Mouse (Mus musculus) megakaryocyte-erythroid progenitor cell, adult 5-6 weeks (primary cell): Measurements from ENCODE around the gene Speer4c. TPM values are rescaled to one million over a fixed set of nuclear protein-coding genes. Genes with fewer than 3 reads are reported as not detected.
"Not testable (repeated sequence)": the region's sequence is repeated elsewhere in the genome, so short reads cannot be mapped to it uniquely, and the experiment has no call there.

Experiments used
- ATAC-seq: replicated peaks from 2 replicates; pipeline ENCODE4 v1.8.0; 2016; ENCODE audit warnings: mild to moderate bottlenecking, inconsistent platforms; ENCODE audit not compliant: severe bottlenecking, poor library complexity, low FRiP score, low TSS enrichment
- total RNA-seq, 2 experiments: library from RNA; stranded (forward) in 1 of 2; stranded (reverse) in 1 of 2; fragments of 200-1000, 215-1000 nt in 1 of 2; fragments of >200 nt in 1 of 2; fragmentation: Nextera tagmentation in 1 of 2; gene quantifications; 2 replicates each; pipeline ENCODE4 v1.2.3; 2014 to 2017

Gene Speer4c
- total RNA-seq (2014; fragmentation: Nextera tagmentation) (not detected in 2 replicates), total RNA-seq (2017) (not detected in 2 replicates)

GRCm38 (mm10) chr5:15714171-15714570, at the start of gene Speer4c:
Speer4c (minus strand) TSS chr5:15714271.
- not testable (repeated sequence) for ATAC-seq

- ATAC-seq: no peak
These were observed 33.6 kb upstream of the Speer4c start for GRCm38 (mm10) chr5:15747478-15748255.

- no peak for ATAC-seq
These were observed 20.2 kb upstream of the Speer4c start for GRCm38 (mm10) chr5:15734097-15734867.

- ATAC-seq: not testable (repeated sequence)
These were observed 11.2 kb downstream of the Speer4c start for GRCm38 (mm10) chr5:15702891-15703290.

GRCm38 (mm10) chr5:15697719-15698118, 16.4 kb downstream of the Speer4c start:
- not testable (repeated sequence) for ATAC-seq

GRCm38 (mm10) chr5:15691849-15692248, 22.2 kb downstream of the Speer4c start:
- ATAC-seq: not testable (repeated sequence)

GRCm38 (mm10) chr5:15690822-15691221, 23.2 kb downstream of the Speer4c start:
- ATAC-seq: not testable (repeated sequence)

GRCm38 (mm10) chr5:15689659-15690213, 24.3 kb downstream of the Speer4c start:
- ATAC-seq: not testable (repeated sequence)

GRCm38 (mm10) chr5:15688874-15689658, 25.0 kb downstream of the Speer4c start:
- ATAC-seq: not testable (repeated sequence)

- not testable (repeated sequence) for ATAC-seq
These were observed 32.6 kb downstream of the Speer4c start for GRCm38 (mm10) chr5:15681301-15682035.

- ATAC-seq: not testable (repeated sequence)
These were observed 33.8 kb downstream of the Speer4c start for GRCm38 (mm10) chr5:15679980-15680949.

- ATAC-seq: not testable (repeated sequence)
These were observed 35.2 kb downstream of the Speer4c start for GRCm38 (mm10) chr5:15678907-15679306.

- not testable (repeated sequence) for ATAC-seq
These were observed 36.3 kb downstream of the Speer4c start for GRCm38 (mm10) chr5:15677750-15678149.

GRCm38 (mm10) chr5:15674429-15675244, 39.4 kb downstream of the Speer4c start:
- not testable (repeated sequence) for ATAC-seq

GRCm38 (mm10) chr5:15673989-15674388, 40.1 kb downstream of the Speer4c start:
- not testable (repeated sequence) for ATAC-seq

GRCm38 (mm10) chr5:15670789-15671188, 43.3 kb downstream of the Speer4c start:
- ATAC-seq: not testable (repeated sequence)

- ATAC-seq: not testable (repeated sequence)
These were observed 50.2 kb downstream of the Speer4c start for GRCm38 (mm10) chr5:15663847-15664246.
